8 mouse cellular contexts compared by ENCODE assay signal in genomic region chr12:76710351-76711100, GRCm38 (mm10). TPM values are rescaled to one million over a fixed set of nuclear protein-coding genes. Genes with fewer than 3 reads are reported as not detected.
DNase-seq lines count a peak whose midpoint lies in the region; ATAC-seq and TF ChIP-seq lines count a peak whose summit lies in the region.

Gene Sptb (minus strand): TSS chr12:76710547.

- H3K4me3 ChIP-seq in embryonic facial prominence, embryonic 11.5 days (ENCODE audit: low read depth, low read length): peak within 1 kb of the TSS; percentile 64
- H3K4me3 ChIP-seq in intestine, postnatal 0 days (ENCODE audit: low read depth, low read length): peak within 1 kb of the TSS; percentile 69
- H3K4me3 ChIP-seq in limb, embryonic 11.5 days (ENCODE audit: low read depth, low read length): peak within 1 kb of the TSS; percentile 47
- peak within 1 kb of the TSS; percentile 89 for H3K4me3 ChIP-seq in midbrain, embryonic 10.5 days

- peaks cover 28% of the 10 kb centered on the region for H3K27me3 ChIP-seq in embryonic facial prominence, embryonic 11.5 days (ENCODE audit: control insufficient read depth, insufficient read depth, low read length)
- peaks cover 42% of the 10 kb centered on the region for H3K27me3 ChIP-seq in intestine, postnatal 0 days (replicated peaks; ENCODE audit: control insufficient read depth, insufficient read depth, low read length)
- H3K27me3 ChIP-seq in limb, embryonic 11.5 days (ENCODE audit: control insufficient read depth, insufficient read depth, low read length): peaks cover 35% of the 10 kb centered on the region
- peaks cover 87% of the 10 kb centered on the region for H3K27me3 ChIP-seq in midbrain, embryonic 10.5 days (ENCODE audit: low read depth, poor library complexity, severe bottlenecking)

- H3K9me3 ChIP-seq in embryonic facial prominence, embryonic 11.5 days (replicated peaks; ENCODE audit: control insufficient read depth, low read length): no peaks in the 10 kb centered on the region
- no peaks in the 10 kb centered on the region for H3K9me3 ChIP-seq in intestine, postnatal 0 days (ENCODE audit: control insufficient read depth)
- H3K9me3 ChIP-seq in limb, embryonic 11.5 days (ENCODE audit: control insufficient read depth, low read length): no peaks in the 10 kb centered on the region
- no peaks in the 10 kb centered on the region for H3K9me3 ChIP-seq in midbrain, embryonic 10.5 days (replicated peaks)

- H3K4me2 ChIP-seq in embryonic facial prominence, embryonic 11.5 days (ENCODE audit: low read depth, low read length): peak within 1 kb of the TSS; percentile 94
- H3K4me2 ChIP-seq in intestine, postnatal 0 days (replicated peaks; ENCODE audit: low read depth): peak within 1 kb of the TSS; percentile 100
- H3K4me2 ChIP-seq in limb, embryonic 11.5 days (ENCODE audit: low read depth, severe bottlenecking): peak within 1 kb of the TSS; percentile 100

- no peaks in the 10 kb centered on the region; the same call in 1 of the 2 replicates for H3K4me1 ChIP-seq in embryonic facial prominence, embryonic 11.5 days (ENCODE audit: control insufficient read depth, insufficient read depth, low read length)
- 0 out of 2 replicates have a peak, but pooled peaks cover 3% of the 10 kb centered on the region for H3K4me1 ChIP-seq in intestine, postnatal 0 days (replicated peaks; ENCODE audit: control insufficient read depth, insufficient read depth, low read length)
- H3K4me1 ChIP-seq in limb, embryonic 11.5 days (ENCODE audit: control insufficient read depth, insufficient read depth, low read length): peaks cover 10% of the 10 kb centered on the region; the same call in 1 of the 2 replicates
- peaks cover 21% of the 10 kb centered on the region for H3K4me1 ChIP-seq in midbrain, embryonic 10.5 days

- peak within 1 kb of the TSS; percentile 61 for H3K9ac ChIP-seq in embryonic facial prominence, embryonic 11.5 days (replicated peaks; ENCODE audit: low read length)
- H3K9ac ChIP-seq in intestine, postnatal 0 days (ENCODE audit: low read depth, low read length): peak within 1 kb of the TSS; percentile 48
- peak within 1 kb of the TSS; percentile 56 for H3K9ac ChIP-seq in limb, embryonic 11.5 days (ENCODE audit: low read length)

- TF ChIP-seq CTCF in intestine, postnatal 0 days (IDR thresholded peaks at IDR 0.05; ENCODE audit: low read depth): no peak

- H3K27ac ChIP-seq in embryonic facial prominence, embryonic 11.5 days (replicated peaks; ENCODE audit: low read depth, low read length): no peak within 1 kb of the TSS
- no peak within 1 kb of the TSS for H3K27ac ChIP-seq in intestine, postnatal 0 days (ENCODE audit: low read depth, low read length)
- no peak within 1 kb of the TSS for H3K27ac ChIP-seq in limb, embryonic 11.5 days (replicated peaks; ENCODE audit: low read depth, low read length)
- peak within 1 kb of the TSS; percentile 77 for H3K27ac ChIP-seq in midbrain, embryonic 10.5 days (replicated peaks)

- DNase-seq in urinary bladder, adult 2 months (ENCODE audit: low spot score): peak; percentile 33
- no peak for DNase-seq in urinary bladder, postnatal 10 days (ENCODE audit: low spot score)
- DNase-seq in embryonic facial prominence, embryonic 11.5 days (ENCODE audit: low spot score): peak; percentile 55
- peak; percentile 95 for DNase-seq in heart, adult 11 months
- DNase-seq in limb, embryonic 11.5 days (ENCODE audit: low spot score): peak; percentile 71
- DNase-seq in midbrain, embryonic 10.5 days (ENCODE audit: low spot score): peak; percentile 70
- peak; percentile 29 to 35 for DNase-seq in right cerebral cortex, postnatal 36 days (ENCODE audit: low spot score in 2 of 2)

- H3K36me3 ChIP-seq in embryonic facial prominence, embryonic 11.5 days (replicated peaks; ENCODE audit: control insufficient read depth, insufficient read depth, low read depth, low read length): no peaks in the 10 kb centered on the region
- H3K36me3 ChIP-seq in intestine, postnatal 0 days (ENCODE audit: control insufficient read depth, insufficient read depth): no peaks in the 10 kb centered on the region
- no peaks in the 10 kb centered on the region for H3K36me3 ChIP-seq in limb, embryonic 11.5 days (ENCODE audit: control insufficient read depth, insufficient read depth, low read length)
- no peaks in the 10 kb centered on the region for H3K36me3 ChIP-seq in midbrain, embryonic 10.5 days

- WGBS in embryonic facial prominence, embryonic 11.5 days: under 1% methylated on average over 40 of the region's 40 CpGs
- whole genome bisulfite sequencing in intestine, postnatal 0 days: 1% methylated on average over 40 of the region's 40 CpGs
- WGBS in limb, embryonic 11.5 days: under 1% methylated on average over 40 of the region's 40 CpGs
- WGBS in midbrain, embryonic 10.5 days: 1% methylated on average over 40 of the region's 40 CpGs

- peak; percentile 74 for ATAC-seq in embryonic facial prominence, embryonic 11.5 days (replicated peaks; ENCODE audit: insufficient number of reproducible peaks, low FRiP score, low TSS enrichment, low read depth)
- ATAC-seq in intestine, postnatal 0 days: peak; percentile 49; the same call in 1 of the 2 replicates
- ATAC-seq in limb, embryonic 11.5 days (ENCODE audit: insufficient number of reproducible peaks, low FRiP score, low TSS enrichment, low read depth): peak; percentile 55

RNA-seq across cellular contexts. Expression of gene Sptb, which starts in this region (rescaled TPM):
- 1.8 and 3.4 TPM in 2 replicates for polyA plus RNA-seq in urinary bladder, adult 2 months (2012; rRNA removed)
- 2.4 and 3.0 TPM in 2 replicates for polyA plus RNA-seq in embryonic facial prominence, embryonic 11.5 days (2014; fragmentation: Nextera tagmentation; extraction: Ambion mirVana)
- polyA plus RNA-seq in intestine, postnatal 0 days (2015; fragmentation: Nextera tagmentation; extraction: Ambion mirVana): 0.26 and 0.35 TPM in 2 replicates
- 2.7 and 3.2 TPM in 2 replicates for polyA plus RNA-seq in limb, embryonic 11.5 days (2014; fragmentation: Nextera tagmentation; extraction: Ambion mirVana)
- polyA plus RNA-seq in midbrain, embryonic 10.5 days (2016; fragmentation: Nextera tagmentation; extraction: Ambion mirVana): 3.7 and 3.8 TPM in 2 replicates

Comparison
In these comparisons a context has a peak if more than half of its experiments do, and no peak if none do; other contexts are left out.
1. Peak in ATAC-seq, H3K4me3 ChIP-seq, H3K9ac ChIP-seq and H3K4me2 ChIP-seq in intestine, postnatal 0 days; RNA of the gene not detected or under 1 TPM.